Mouse (Mus musculus): Measurements from ENCODE around the gene Ankrd6. TPM values are rescaled to one million over a fixed set of nuclear protein-coding genes. Genes with fewer than 3 reads are reported as not detected.

Gene Ankrd6
- polyA plus RNA-seq, 1 experiment from 2014 or later: 23.0 TPM

- H3K4me3 ChIP-seq (replicated peaks; ENCODE audit: low read length): no peak overlapping the region
- DNase-seq (ENCODE audit: low spot score): peak; percentile 41
These were observed 34.7 kb downstream of the Ankrd6 start for GRCm38 (mm10) chr4:32915928-32916327.

GRCm38 (mm10) chr4:32909996-32910395 is 40.6 kb downstream of the Ankrd6 start:
- DNase-seq (ENCODE audit: low spot score): no peak
- Histone ChIP-seq H3K4me1 (replicated peaks; ENCODE audit: control insufficient read depth, insufficient read depth, low read length) (no peaks in the 10 kb centered on the region), H3K4me2 (replicated peaks) (no peak overlapping the region), H3K36me3 (replicated peaks; ENCODE audit: control insufficient read depth, insufficient read depth) (no peaks in the 10 kb centered on the region), H3K9me3 (ENCODE audit: control insufficient read depth, low read length) (no peaks in the 10 kb centered on the region), H3K9ac (no peak overlapping the region), H3K27ac (no peak overlapping the region), H3K4me3 (replicated peaks; ENCODE audit: low read length) (no peak overlapping the region), H3K27me3 (ENCODE audit: control insufficient read depth, insufficient read depth, low read length) (no peaks in the 10 kb centered on the region)
- no peak for ATAC-seq (ENCODE audit: low FRiP score)
- 100% methylated on average over 1 of the region's 1 CpGs for WGBS

More at GRCm38 (mm10) chr4:32915928-32916327, 34.7 kb downstream of the Ankrd6 start:
- H3K27me3 ChIP-seq (ENCODE audit: control insufficient read depth, insufficient read depth, low read length): no peaks in the 10 kb centered on the region
- peak overlapping the region; percentile 65 for H3K27ac ChIP-seq
- WGBS: 13% methylated on average over 8 of the region's 8 CpGs
- peak overlapping the region; percentile 28; the same call in 1 of the 2 replicates for H3K9ac ChIP-seq
- H3K9me3 ChIP-seq (ENCODE audit: control insufficient read depth, low read length): no peaks in the 10 kb centered on the region
- peaks cover 18% of the 10 kb centered on the region for H3K4me1 ChIP-seq (replicated peaks; ENCODE audit: control insufficient read depth, insufficient read depth, low read length)
- ATAC-seq (ENCODE audit: low FRiP score): peak; percentile 78
- peak overlapping the region; percentile 18 for H3K4me2 ChIP-seq (replicated peaks)
- H3K36me3 ChIP-seq (replicated peaks; ENCODE audit: control insufficient read depth, insufficient read depth): no peaks in the 10 kb centered on the region

- no peak for ATAC-seq (ENCODE audit: low FRiP score)
- no peaks in the 10 kb centered on the region for H3K27me3 ChIP-seq (ENCODE audit: control insufficient read depth, insufficient read depth, low read length)
These were observed 41.2 kb downstream of the Ankrd6 start for GRCm38 (mm10) chr4:32909241-32909979.

GRCm38 (mm10) chr4:32907631-32908030 is 43.0 kb downstream of the Ankrd6 start:
- 83% methylated on average over 3 of the region's 3 CpGs for WGBS
- H3K27ac ChIP-seq: no peak overlapping the region

More at GRCm38 (mm10) chr4:32909241-32909979, 41.2 kb downstream of the Ankrd6 start:
- Histone ChIP-seq H3K36me3 (replicated peaks; ENCODE audit: control insufficient read depth, insufficient read depth) (no peaks in the 10 kb centered on the region), H3K4me1 (replicated peaks; ENCODE audit: control insufficient read depth, insufficient read depth, low read length) (no peaks in the 10 kb centered on the region), H3K9me3 (ENCODE audit: control insufficient read depth, low read length) (no peaks in the 10 kb centered on the region), H3K4me3 (replicated peaks; ENCODE audit: low read length) (no peak overlapping the region), H3K27ac (no peak overlapping the region), H3K4me2 (replicated peaks) (no peak overlapping the region), H3K9ac (no peak overlapping the region)
- WGBS: 86% methylated on average over 3 of the region's 3 CpGs
- DNase-seq (ENCODE audit: low spot score): no peak

GRCm38 (mm10) chr4:32906627-32907026 is 44.0 kb downstream of the Ankrd6 start:
- H3K9ac ChIP-seq: no peak overlapping the region
- no peak overlapping the region for H3K4me3 ChIP-seq (replicated peaks; ENCODE audit: low read length)
- DNase-seq (ENCODE audit: low spot score) (peak; percentile 69), ATAC-seq (ENCODE audit: low FRiP score) (peak; percentile 62; the same call in 1 of the 2 replicates)
- no peaks in the 10 kb centered on the region for H3K4me1 ChIP-seq (replicated peaks; ENCODE audit: control insufficient read depth, insufficient read depth, low read length)
- no peak overlapping the region for H3K4me2 ChIP-seq (replicated peaks)
- 56% methylated on average over 6 of the region's 6 CpGs for WGBS
- H3K9me3 ChIP-seq (ENCODE audit: control insufficient read depth, low read length): no peaks in the 10 kb centered on the region
- no peaks in the 10 kb centered on the region for H3K27me3 ChIP-seq (ENCODE audit: control insufficient read depth, insufficient read depth, low read length)
- H3K36me3 ChIP-seq (replicated peaks; ENCODE audit: control insufficient read depth, insufficient read depth): no peaks in the 10 kb centered on the region
- H3K27ac ChIP-seq: no peak overlapping the region

More at GRCm38 (mm10) chr4:32907631-32908030, 43.0 kb downstream of the Ankrd6 start:
- H3K9me3 ChIP-seq (ENCODE audit: control insufficient read depth, low read length): no peaks in the 10 kb centered on the region
- H3K9ac ChIP-seq: no peak overlapping the region
- ATAC-seq (ENCODE audit: low FRiP score) (no peak), DNase-seq (ENCODE audit: low spot score) (no peak)
- no peak overlapping the region for H3K4me3 ChIP-seq (replicated peaks; ENCODE audit: low read length)
- no peaks in the 10 kb centered on the region for H3K27me3 ChIP-seq (ENCODE audit: control insufficient read depth, insufficient read depth, low read length)
- no peaks in the 10 kb centered on the region for H3K36me3 ChIP-seq (replicated peaks; ENCODE audit: control insufficient read depth, insufficient read depth)
- H3K4me1 ChIP-seq (replicated peaks; ENCODE audit: control insufficient read depth, insufficient read depth, low read length): no peaks in the 10 kb centered on the region
- H3K4me2 ChIP-seq (replicated peaks): no peak overlapping the region

GRCm38 (mm10) chr4:32905913-32906312 is 44.7 kb downstream of the Ankrd6 start:
- no peaks in the 10 kb centered on the region for H3K4me1 ChIP-seq (replicated peaks; ENCODE audit: control insufficient read depth, insufficient read depth, low read length)
- no peaks in the 10 kb centered on the region for H3K27me3 ChIP-seq (ENCODE audit: control insufficient read depth, insufficient read depth, low read length)
- H3K36me3 ChIP-seq (replicated peaks; ENCODE audit: control insufficient read depth, insufficient read depth): no peaks in the 10 kb centered on the region
- 89% methylated on average over 2 of the region's 2 CpGs for WGBS
- H3K4me3 ChIP-seq (replicated peaks; ENCODE audit: low read length): no peak overlapping the region
- H3K9me3 ChIP-seq (ENCODE audit: control insufficient read depth, low read length): no peaks in the 10 kb centered on the region
- no peak for ATAC-seq (ENCODE audit: low FRiP score)
- DNase-seq (ENCODE audit: low spot score): no peak
- no peak overlapping the region for H3K9ac ChIP-seq
- H3K27ac ChIP-seq: no peak overlapping the region
- no peak overlapping the region for H3K4me2 ChIP-seq (replicated peaks)

- no peak overlapping the region for H3K4me2 ChIP-seq (replicated peaks)
- H3K4me1 ChIP-seq (replicated peaks; ENCODE audit: control insufficient read depth, insufficient read depth, low read length): no peaks in the 10 kb centered on the region
- H3K27ac ChIP-seq: no peak overlapping the region
- DNase-seq (ENCODE audit: low spot score): no peak
- H3K27me3 ChIP-seq (ENCODE audit: control insufficient read depth, insufficient read depth, low read length): no peaks in the 10 kb centered on the region
- H3K4me3 ChIP-seq (replicated peaks; ENCODE audit: low read length): no peak overlapping the region
- no peak for ATAC-seq (ENCODE audit: low FRiP score)
- H3K9me3 ChIP-seq (ENCODE audit: control insufficient read depth, low read length): no peaks in the 10 kb centered on the region
- WGBS: 80% methylated on average over 2 of the region's 2 CpGs
- H3K36me3 ChIP-seq (replicated peaks; ENCODE audit: control insufficient read depth, insufficient read depth): no peaks in the 10 kb centered on the region
- H3K9ac ChIP-seq: no peak overlapping the region
These were observed 45.3 kb downstream of the Ankrd6 start for GRCm38 (mm10) chr4:32905381-32905780.

GRCm38 (mm10) chr4:32903826-32904225 is 46.8 kb downstream of the Ankrd6 start:
- ATAC-seq (ENCODE audit: low FRiP score) (no peak), DNase-seq (ENCODE audit: low spot score) (no peak)
- H3K9ac ChIP-seq: no peak overlapping the region
- no peak overlapping the region for H3K4me2 ChIP-seq (replicated peaks)
- H3K4me1 ChIP-seq (replicated peaks; ENCODE audit: control insufficient read depth, insufficient read depth, low read length): no peaks in the 10 kb centered on the region
- H3K4me3 ChIP-seq (replicated peaks; ENCODE audit: low read length): no peak overlapping the region
- WGBS: 90% methylated on average over 7 of the region's 7 CpGs
- no peaks in the 10 kb centered on the region for H3K36me3 ChIP-seq (replicated peaks; ENCODE audit: control insufficient read depth, insufficient read depth)
- H3K27me3 ChIP-seq (ENCODE audit: control insufficient read depth, insufficient read depth, low read length): no peaks in the 10 kb centered on the region
- no peaks in the 10 kb centered on the region for H3K9me3 ChIP-seq (ENCODE audit: control insufficient read depth, low read length)
- H3K27ac ChIP-seq: no peak overlapping the region

GRCm38 (mm10) chr4:32899051-32899450 is 51.6 kb downstream of the Ankrd6 start:
- Histone ChIP-seq H3K9ac (no peak overlapping the region), H3K4me3 (replicated peaks; ENCODE audit: low read length) (no peak overlapping the region), H3K4me1 (replicated peaks; ENCODE audit: control insufficient read depth, insufficient read depth, low read length) (no peaks in the 10 kb centered on the region), H3K27me3 (ENCODE audit: control insufficient read depth, insufficient read depth, low read length) (no peaks in the 10 kb centered on the region), H3K36me3 (replicated peaks; ENCODE audit: control insufficient read depth, insufficient read depth) (no peaks in the 10 kb centered on the region), H3K4me2 (replicated peaks) (no peak overlapping the region), H3K9me3 (ENCODE audit: control insufficient read depth, low read length) (peaks cover 12% of the 10 kb centered on the region), H3K27ac (no peak overlapping the region)
- DNase-seq (ENCODE audit: low spot score): no peak
- 47% methylated on average over 4 of the region's 4 CpGs for WGBS
- no peak for ATAC-seq (ENCODE audit: low FRiP score)
